Mouse (Mus musculus) cerebellum, postnatal 4 days (tissue): Measurements from ENCODE around the gene Rtl6.
A peak's percentile ranks its signal among the peaks of the same experiment; 100 is the strongest.

Source experiments
- DNase-seq, 2 experiments: peaks; one replicate each; pipeline ENCODE4 v3.0.0; 2022; ENCODE audit warnings: low spot score in 2 of 2, mixed read lengths in 1 of 2

Gene Rtl6

DNA sequence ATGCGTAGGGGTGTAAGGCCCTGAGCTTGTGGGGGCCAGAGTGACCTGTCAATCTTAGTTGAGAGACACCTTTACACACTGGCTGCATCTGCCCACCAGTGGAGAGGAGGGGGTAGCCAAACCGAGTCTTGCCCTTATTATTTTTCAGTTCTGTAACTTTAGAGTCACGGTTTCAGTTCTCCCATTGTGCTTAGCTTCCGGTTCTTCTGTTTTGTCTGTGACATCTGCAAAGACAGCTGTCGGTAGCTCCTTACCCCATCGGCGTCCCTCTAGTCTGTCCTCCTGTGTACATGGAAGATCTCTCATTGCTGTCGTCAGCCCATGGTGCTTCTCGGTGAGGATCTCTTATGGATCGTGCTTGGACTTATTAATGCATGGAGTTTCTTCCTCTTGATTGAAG, 20.5 kb downstream of the Rtl6 start:
- DNase-seq, result no peak

GRCm38 (mm10) chr15:84536611-84537010, 21.0 kb downstream of the Rtl6 start:
- no peak for DNase-seq

DNA sequence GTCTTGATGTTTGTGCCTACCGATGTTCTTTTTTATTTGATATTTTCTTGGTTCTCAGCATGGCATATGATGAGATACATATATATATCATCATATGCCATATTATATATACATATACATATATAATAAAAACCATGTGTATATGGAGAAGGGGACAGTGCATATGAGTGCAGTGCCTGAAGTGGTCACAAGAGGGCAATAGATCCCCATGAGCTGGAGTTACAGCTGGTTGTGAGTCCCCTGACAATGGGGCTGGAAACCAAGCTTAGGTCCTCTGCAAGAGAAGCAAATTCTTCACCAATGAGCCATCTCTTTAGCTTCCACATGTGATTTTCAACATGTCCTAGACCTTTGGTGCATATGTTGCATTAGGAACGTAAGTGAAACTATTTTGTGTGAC, 21.7 kb downstream of the Rtl6 start:
- no peak for DNase-seq

DNA sequence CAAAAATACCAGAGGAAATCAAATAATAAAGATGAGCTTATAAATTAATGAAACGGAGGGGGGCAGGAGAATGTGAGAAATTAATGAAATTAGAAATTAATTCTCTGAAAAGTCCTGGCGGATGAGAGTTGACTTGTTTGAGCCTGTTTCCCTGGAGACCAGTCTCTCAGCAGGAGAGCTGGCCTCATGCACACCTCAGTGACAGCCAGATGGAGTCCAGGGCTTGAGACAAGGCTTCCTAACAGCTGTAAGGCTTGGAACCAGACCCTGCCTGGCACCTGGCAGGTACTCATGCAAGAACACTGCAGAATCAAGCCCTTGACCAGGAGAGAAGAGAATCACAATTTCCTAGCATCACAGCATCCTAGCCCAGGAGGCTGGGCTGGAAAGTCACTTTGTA, 25.4 kb downstream of the Rtl6 start:
- peak in 1 of 2 experiments; percentile 52 for DNase-seq

DNA sequence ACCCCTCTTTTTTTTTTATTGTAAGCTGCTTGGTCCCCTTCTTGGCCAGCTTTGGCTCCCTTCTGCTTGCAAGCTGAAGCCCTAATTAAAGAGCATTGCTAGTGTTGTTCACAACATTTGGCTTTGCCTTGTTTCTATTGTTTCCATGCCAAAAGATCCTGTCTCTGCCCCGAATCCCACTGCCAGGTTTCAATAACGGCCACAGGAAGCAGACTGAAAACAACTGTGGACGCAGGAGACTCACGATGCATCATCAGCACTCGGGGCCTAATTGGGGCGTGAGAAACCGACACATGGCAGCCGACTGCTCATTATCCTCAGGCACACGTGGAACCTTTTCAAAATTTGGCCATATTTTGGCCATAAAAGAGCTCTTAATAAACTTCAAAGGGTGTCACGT, 26.1 kb downstream of the Rtl6 start:
- peak in 1 of 2 experiments; percentile 39 for DNase-seq

DNA sequence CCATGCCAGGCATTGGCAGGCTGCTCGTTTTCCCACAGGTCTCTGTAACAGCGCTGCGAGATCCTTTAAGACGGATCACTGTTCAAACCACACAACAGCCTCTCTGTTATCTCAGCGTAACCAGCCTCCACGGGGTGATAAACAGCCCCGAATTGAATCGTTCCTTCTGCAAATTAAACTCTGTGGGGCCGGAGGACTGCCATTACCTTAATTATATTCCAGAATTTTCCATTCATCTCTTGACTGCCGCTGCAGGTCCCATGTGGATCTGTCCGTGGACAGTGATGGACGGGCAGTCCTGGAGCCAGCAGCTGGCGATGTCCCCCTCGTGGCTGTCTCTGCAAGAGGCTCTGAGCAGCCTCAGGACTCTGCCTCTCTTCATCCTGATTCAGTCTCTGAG, 30.7 kb downstream of the Rtl6 start:
- no peak for DNase-seq

- no peak for DNase-seq
Observed at GRCm38 (mm10) chr15:84525222-84525883, 32.3 kb downstream of the Rtl6 start.

GRCm38 (mm10) chr15:84522953-84523689, 34.5 kb downstream of the Rtl6 start:
- DNase-seq, result no peak

GRCm38 (mm10) chr15:84521486-84521885, 36.1 kb downstream of the Rtl6 start:
- no peak for DNase-seq

DNA sequence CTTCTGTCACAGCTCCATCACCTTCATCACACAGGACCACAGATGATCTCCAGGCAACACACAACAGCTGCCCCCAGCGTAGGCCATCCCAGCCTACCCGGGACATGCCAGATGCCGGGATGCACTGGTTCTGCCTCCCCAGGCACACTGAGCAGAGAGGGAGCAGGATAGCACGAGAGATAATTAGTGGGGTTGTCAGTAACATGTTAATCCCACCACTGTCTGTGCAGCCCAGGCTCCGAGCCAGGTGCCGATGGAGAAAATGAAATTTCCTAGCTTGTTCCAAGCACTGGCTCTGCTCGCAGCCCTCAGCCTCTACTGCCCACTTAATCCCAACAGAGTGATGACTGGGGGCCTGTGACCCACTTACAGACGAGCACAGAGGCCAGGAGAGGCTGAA, 39.1 kb downstream of the Rtl6 start:
- DNase-seq, result no peak

- DNase-seq, result no peak
Observed at GRCm38 (mm10) chr15:84512626-84513296, 44.9 kb downstream of the Rtl6 start.

DNA sequence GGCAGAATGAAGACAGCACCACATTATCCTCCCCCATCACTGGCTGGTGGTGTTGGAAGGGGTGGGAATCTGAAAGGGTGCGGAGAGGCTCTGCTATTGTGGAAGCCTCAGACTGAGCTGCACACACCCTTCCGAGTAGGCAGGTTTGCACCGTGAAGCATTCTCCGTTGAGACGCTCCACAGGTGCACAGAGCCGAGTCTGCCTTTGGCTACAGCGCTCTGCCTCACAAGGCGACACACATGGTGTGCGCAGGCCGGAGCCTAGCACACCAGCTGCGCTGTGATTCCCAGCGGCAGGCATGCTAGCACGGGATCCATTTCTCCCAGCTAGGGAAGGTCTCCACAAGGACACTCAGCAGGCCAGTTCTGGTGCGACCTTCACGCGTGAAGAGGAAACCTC, 47.6 kb downstream of the Rtl6 start:
- DNase-seq, result no peak

DNA sequence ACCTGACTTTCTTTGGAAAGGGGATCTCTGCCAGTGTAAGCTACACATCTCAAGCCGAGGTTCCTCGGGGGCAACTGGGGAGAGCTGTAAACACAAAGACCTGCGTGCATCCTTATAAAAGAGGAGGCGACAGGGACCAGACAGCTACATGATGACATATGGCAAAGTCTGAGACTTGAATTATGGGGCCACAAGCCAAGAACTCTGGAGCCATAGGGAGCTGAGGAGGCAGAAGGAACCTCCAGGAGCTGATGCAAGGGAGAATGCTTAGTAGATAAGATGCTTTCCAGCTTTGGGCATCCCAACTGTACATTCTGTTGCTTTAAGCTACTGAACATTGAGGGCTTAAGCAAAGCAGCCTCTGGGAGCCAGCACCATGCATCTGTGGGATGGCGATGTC, 48.5 kb downstream of the Rtl6 start:
- DNase-seq, result no peak

DNA sequence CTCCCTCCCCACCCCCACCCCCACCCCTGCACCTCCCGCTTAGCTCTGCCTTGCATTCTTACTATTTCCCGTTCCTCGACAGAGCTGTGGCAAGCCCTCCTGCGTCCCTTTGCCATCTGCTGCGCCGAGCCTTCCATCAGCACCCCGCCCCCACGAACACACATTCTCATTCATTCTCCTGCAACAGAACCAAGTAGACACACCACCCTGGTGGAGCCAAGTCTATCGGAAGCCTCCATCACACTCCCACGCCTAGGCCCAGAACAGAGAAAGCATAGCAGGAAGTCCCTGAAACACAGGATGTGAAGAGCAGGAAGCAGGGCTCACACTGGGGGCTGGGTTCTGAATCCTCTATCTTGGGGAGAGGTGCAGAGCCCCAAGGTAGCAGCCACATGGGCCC, 51.6 kb downstream of the Rtl6 start:
- no peak for DNase-seq

DNA sequence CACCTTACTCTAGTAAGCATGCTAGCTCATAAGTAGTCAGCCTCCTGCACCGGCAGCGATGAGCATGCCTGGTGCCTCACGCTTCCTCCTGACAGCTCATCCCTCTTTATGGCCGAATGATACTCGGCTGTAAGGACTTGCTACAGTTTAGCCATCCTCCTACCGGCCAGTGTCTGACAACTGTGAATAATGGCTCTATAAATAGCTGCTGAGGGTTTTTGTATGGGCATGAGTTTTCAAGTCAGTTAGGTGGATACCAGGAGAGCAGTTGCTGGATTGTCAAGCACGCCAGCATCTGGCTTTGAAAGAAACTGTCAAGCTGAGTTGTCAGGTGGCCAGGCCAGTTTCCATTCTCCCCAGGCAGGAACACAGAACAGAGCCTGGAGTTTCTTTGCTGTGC, 52.7 kb downstream of the Rtl6 start:
- no peak for DNase-seq
